Mouse (Mus musculus) neural tube, embryonic 12.5 days (tissue): ENCODE measurements at regions not wholly inside any gene's neighbourhood (a gene's known extent, or its start where the extent isn't known, plus 50 kb on each side); places are given as distances from the start of the nearest gene placed in this dataset.

Experiments used
- ATAC-seq: fragments of 200-750 bp; cut with Nextera tagmentation; 2 replicates; pipeline ENCODE4 v1.8.0; 2017; ENCODE audit warnings: low read depth, mild to moderate bottlenecking, moderate TSS enrichment, moderate library complexity; ENCODE audit not compliant: low FRiP score
- H3K27ac ChIP-seq: fragments of 300-500 bp; sonication (generic); 2 replicates; pipeline ENCODE4 v1.5.1; 2016
- H3K27me3 ChIP-seq: fragments of 300-500 bp; sonication (generic); replicated peaks from 2 replicates; pipeline ENCODE4 v1.6.1; 2016; ENCODE audit warnings: mild to moderate bottlenecking
- H3K36me3 ChIP-seq: fragments of 300-500 bp; sonication (generic); 2 replicates; pipeline ENCODE4 v1.6.1; 2016; ENCODE audit warnings: mild to moderate bottlenecking
- H3K4me1 ChIP-seq: fragments of 300-500 bp; sonication (generic); 2 replicates; pipeline ENCODE4 v1.6.1; 2016
- H3K4me2 ChIP-seq: fragments of 300-500 bp; sonication (generic); replicated peaks from 2 replicates; pipeline ENCODE4 v1.6.1; 2016; ENCODE audit warnings: mild to moderate bottlenecking
- H3K4me3 ChIP-seq: fragments of 300-500 bp; sonication (generic); 2 replicates; pipeline ENCODE4 v1.5.1; 2016
- H3K9ac ChIP-seq: fragments of 300-500 bp; sonication (generic); 2 replicates; pipeline ENCODE4 v1.6.1; 2016; ENCODE audit warnings: mild to moderate bottlenecking
- H3K9me3 ChIP-seq: fragments of 300-500 bp; sonication (generic); 2 replicates; pipeline ENCODE4 v1.6.1; 2016; ENCODE audit warnings: mild to moderate bottlenecking
- WGBS: fragments of 180-500 bp; shearing (Covaris S2); methylation state at CpG from one replicate; pipeline ENCODE4 v1.1.7; 2016; 5-methylcytosine and 5-hydroxymethylcytosine counted together

DNA sequence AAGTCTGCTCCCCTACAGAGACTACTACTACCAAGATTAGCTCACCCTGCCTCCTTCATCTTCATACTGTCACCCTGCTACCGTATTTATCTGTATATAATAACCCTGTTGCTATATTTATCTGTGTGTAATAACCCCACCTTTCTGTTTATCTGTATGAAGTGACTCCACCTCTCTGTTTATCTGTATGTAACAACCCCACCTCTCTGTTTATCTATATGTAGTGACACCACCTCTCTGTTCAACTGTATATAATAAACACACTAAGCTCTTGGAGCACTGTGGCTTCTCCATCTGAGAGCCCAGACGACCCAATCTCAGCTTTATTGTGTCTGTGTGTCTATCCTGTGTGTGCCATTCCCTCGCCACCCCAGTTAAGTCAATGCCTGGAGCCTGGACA, 154.7 kb downstream of the Katnal1 start:
- Histone ChIP-seq H3K27me3 (no peaks in the 10 kb centered on the region), H3K4me1 (no peaks in the 10 kb centered on the region), H3K4me2 (no peak overlapping the region), H3K4me3 (no peak overlapping the region), H3K27ac (no peak overlapping the region), H3K9ac (no peak overlapping the region), H3K9me3 (peaks cover 4% of the 10 kb centered on the region; the same call in 1 of the 2 replicates), H3K36me3 (no peaks in the 10 kb centered on the region)
- ATAC-seq = no peak
- WGBS = 62% methylated on average over 3 of the region's 3 CpGs

DNA sequence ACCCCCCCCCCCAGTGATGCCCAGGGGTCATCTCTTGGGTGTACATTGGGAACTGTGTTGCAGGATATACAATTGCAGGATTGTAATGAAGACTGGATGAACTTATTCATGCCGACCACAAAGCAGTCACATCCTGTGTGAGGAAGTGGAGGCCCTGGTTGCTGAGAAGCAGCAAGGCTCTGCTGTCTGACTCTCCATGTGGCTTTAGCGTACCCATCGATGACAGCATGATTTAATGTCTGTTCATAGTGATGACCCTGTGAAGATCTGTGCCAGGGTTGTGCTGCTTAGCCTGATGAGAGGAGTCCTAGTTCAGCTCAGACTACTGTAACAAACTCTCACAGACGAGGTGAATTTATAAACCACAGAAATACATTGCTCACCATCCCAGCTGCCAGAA, 159.7 kb downstream of the Katnal1 start:
- no peak overlapping the region for H3K4me2 ChIP-seq
- no peak for ATAC-seq
- no peaks in the 10 kb centered on the region for H3K27me3 ChIP-seq
- 84% methylated on average over 4 of the region's 4 CpGs for WGBS
- H3K4me3 ChIP-seq = no peak overlapping the region
- no peak overlapping the region for H3K9ac ChIP-seq
- H3K36me3 ChIP-seq = no peaks in the 10 kb centered on the region
- H3K9me3 ChIP-seq = peaks cover 4% of the 10 kb centered on the region; the same call in 1 of the 2 replicates
- H3K4me1 ChIP-seq = no peaks in the 10 kb centered on the region
- H3K27ac ChIP-seq = no peak overlapping the region

DNA sequence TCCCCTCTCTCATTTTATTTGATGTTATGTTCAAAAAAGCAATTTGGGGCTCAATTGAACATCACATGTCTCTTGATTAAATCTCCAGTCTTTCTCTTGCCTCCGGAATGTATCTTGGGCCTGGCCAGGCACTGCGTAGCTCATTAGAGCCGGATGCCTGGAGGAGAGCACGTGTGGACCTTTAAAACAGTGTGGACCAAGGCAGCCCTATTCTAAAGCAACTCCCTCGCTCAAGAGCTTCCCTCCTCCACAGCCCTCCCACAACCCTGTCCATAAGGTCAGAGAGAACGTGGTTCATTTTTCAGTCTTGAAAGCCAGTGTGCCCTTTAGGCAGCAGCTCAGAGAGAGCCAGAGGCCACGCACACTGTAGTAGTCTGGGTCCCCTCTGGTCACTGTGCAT, 160.8 kb downstream of the Katnal1 start:
- no peaks in the 10 kb centered on the region for H3K27me3 ChIP-seq
- 80% methylated on average over 7 of the region's 7 CpGs for WGBS
- no peak overlapping the region for H3K9ac ChIP-seq
- H3K36me3 ChIP-seq = no peaks in the 10 kb centered on the region
- ATAC-seq = no peak
- H3K9me3 ChIP-seq = peaks cover 4% of the 10 kb centered on the region; the same call in 1 of the 2 replicates
- H3K4me3 ChIP-seq = no peak overlapping the region
- H3K27ac ChIP-seq = no peak overlapping the region
- no peak overlapping the region for H3K4me2 ChIP-seq
- no peaks in the 10 kb centered on the region for H3K4me1 ChIP-seq

DNA sequence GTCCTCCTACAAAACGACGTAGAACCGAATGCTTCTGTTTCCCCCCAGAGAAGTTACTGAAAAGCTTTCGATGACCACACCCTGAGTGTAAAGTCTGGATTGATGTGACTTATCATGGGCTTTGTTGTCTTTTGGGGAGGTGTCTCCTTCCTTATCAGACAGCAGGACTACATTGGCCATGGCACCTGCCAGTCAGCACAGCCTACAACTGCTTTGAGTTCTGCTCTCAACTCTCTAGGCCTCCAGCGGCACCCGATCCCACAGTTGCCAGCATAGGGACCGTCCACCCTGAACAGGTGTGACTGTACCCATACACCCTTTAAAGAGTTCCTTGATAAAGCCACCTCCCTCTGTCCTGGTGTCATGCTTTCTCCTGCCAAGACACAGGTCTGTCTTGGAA, 163.1 kb downstream of the Katnal1 start:
- H3K27ac ChIP-seq = no peak overlapping the region
- H3K36me3 ChIP-seq = no peaks in the 10 kb centered on the region
- no peak overlapping the region for H3K9ac ChIP-seq
- no peak overlapping the region for H3K4me3 ChIP-seq
- ATAC-seq = no peak
- WGBS = 97% methylated on average over 7 of the region's 7 CpGs
- peaks cover 4% of the 10 kb centered on the region; the same call in 1 of the 2 replicates for H3K9me3 ChIP-seq
- no peaks in the 10 kb centered on the region for H3K4me1 ChIP-seq
- H3K4me2 ChIP-seq = no peak overlapping the region
- H3K27me3 ChIP-seq = no peaks in the 10 kb centered on the region

DNA sequence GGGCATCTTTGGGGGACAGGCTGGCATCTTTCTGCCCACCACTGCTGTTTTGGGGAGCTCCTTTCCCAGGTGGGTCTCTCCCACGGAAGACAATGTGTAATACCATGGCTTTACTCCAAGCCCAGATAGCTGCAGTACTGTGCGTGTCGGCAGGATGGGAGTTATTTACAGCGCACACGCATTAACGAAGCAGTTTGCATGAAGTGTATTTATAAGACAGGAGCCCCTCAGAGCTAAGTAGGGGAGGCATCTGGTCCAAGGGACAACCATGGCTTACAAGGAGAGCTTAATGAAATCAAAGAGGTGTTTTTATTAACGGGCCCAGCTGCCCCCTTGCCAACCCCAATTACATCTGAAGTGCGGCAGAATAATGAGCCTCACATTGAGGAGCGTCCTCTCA, 169.0 kb downstream of the Katnal1 start:
- no peak overlapping the region for H3K27ac ChIP-seq
- no peak overlapping the region for H3K9ac ChIP-seq
- 0 out of 2 replicates have a peak, but pooled peaks cover under 1% of the 10 kb centered on the region for H3K4me1 ChIP-seq
- H3K4me2 ChIP-seq = no peak overlapping the region
- no peak overlapping the region for H3K4me3 ChIP-seq
- no peaks in the 10 kb centered on the region for H3K9me3 ChIP-seq
- WGBS = 65% methylated on average over 9 of the region's 9 CpGs
- H3K36me3 ChIP-seq = no peaks in the 10 kb centered on the region
- no peak for ATAC-seq
- no peaks in the 10 kb centered on the region for H3K27me3 ChIP-seq

DNA sequence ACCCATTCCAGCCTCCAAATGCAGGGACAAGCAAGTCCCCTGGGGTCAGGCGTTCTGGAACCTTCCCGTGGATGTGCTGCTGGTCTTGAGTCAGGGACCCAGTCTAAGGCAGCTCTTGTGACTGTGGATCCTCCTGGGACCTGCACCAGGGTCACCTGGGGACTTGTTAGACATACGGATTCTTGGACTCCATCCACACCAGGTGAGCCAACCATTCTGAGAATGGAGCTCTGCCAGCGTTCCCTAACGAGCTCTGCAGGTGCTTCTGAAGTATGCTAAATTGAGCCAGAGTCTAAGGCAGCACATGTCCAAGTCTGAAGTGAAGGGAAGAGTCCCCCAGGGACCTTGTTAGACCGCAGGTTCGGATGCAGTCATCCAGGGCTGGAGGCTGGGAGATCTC, 170.3 kb downstream of the Katnal1 start:
- H3K9ac ChIP-seq = no peak overlapping the region
- H3K9me3 ChIP-seq = no peaks in the 10 kb centered on the region
- H3K4me1 ChIP-seq = 0 out of 2 replicates have a peak, but pooled peaks cover 3% of the 10 kb centered on the region
- no peaks in the 10 kb centered on the region for H3K27me3 ChIP-seq
- 82% methylated on average over 7 of the region's 7 CpGs for WGBS
- no peak overlapping the region for H3K4me3 ChIP-seq
- no peak overlapping the region for H3K4me2 ChIP-seq
- H3K36me3 ChIP-seq = no peaks in the 10 kb centered on the region
- no peak for ATAC-seq
- H3K27ac ChIP-seq = no peak overlapping the region

DNA sequence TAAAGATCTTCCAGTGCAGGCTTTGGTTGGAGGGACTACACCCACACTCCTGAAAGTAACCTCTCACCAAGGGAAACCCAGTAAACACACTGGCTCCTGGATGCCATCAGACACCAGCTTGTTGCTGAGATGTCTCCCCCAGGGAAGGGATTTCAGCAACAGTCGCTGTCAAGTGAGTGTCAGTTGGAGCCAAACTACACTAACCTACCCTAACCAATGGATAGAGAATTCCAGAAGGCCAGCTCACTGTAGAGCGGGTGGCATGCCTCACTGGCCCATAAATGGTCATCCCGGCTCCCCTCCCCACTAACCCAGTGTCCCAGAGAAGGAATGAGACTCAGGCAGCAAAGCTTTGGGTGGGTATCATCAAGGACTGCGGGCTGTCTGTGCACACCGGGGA, 171.4 kb downstream of the Katnal1 start:
- Histone ChIP-seq H3K4me3 (no peak overlapping the region), H3K9ac (no peak overlapping the region), H3K27me3 (no peaks in the 10 kb centered on the region), H3K27ac (no peak overlapping the region), H3K4me1 (0 out of 2 replicates have a peak, but pooled peaks cover 3% of the 10 kb centered on the region), H3K36me3 (no peaks in the 10 kb centered on the region), H3K4me2 (no peak overlapping the region), H3K9me3 (no peaks in the 10 kb centered on the region)
- 69% methylated on average over 5 of the region's 5 CpGs for WGBS
- ATAC-seq = no peak

DNA sequence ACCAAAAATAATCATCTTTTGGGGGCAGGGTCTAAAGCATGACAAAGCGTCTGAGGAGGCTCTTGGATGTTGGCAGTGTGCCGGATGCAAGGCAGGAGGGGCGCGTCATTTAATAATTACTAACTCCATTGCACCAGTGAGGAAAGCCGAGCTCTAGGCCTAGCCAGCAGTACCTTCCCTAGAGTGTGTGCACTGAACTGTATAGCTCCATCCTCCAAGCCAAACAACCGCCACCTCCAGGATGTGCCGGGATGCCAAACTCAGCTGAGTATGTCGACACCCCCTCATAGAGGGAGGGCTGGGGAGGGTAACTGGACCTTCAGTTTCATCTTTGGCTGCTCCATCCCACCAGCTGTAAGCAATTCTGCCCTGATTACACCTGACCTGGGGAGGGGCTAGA, 171.9 kb downstream of the Katnal1 start:
- Histone ChIP-seq H3K27ac (no peak overlapping the region), H3K9ac (no peak overlapping the region), H3K36me3 (no peaks in the 10 kb centered on the region), H3K9me3 (no peaks in the 10 kb centered on the region), H3K4me2 (no peak overlapping the region), H3K4me1 (0 out of 2 replicates have a peak, but pooled peaks cover 3% of the 10 kb centered on the region), H3K4me3 (no peak overlapping the region), H3K27me3 (no peaks in the 10 kb centered on the region)
- ATAC-seq = no peak
- WGBS = 84% methylated on average over 8 of the region's 8 CpGs

DNA sequence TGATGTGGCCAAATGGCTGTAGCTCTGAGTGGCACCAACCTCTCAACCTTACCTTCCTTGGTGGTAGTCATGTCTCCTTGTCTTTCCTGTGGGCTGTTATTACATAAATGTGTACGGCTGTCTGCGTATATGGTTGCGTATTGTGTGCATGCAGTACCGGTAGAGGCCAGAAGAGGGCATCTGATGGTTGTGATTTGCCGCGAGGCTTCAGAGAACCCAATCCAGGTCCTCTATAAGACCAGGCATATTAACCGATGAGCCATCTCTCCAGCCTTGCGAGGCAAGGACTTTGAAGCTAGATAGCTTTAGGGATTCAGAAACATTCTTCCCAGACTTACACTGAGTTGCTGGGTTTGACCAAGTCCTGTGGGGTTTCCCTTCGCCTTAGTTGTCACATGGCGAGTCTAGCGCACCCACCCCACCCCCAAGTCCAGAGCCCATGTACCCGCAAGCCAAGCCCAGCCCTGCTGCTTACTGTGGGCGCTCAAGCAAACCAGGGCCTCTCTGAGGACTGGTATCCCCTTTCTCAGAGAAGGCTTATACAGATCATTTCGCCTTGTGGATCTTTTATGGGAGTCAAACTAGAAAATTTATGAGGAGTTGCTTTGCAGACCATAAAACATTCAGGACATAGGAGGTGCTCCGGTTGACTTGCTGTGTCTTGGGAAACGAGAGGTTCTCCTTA, 172.7 kb downstream of the Katnal1 start:
- Histone ChIP-seq H3K4me1 (0 out of 2 replicates have a peak, but pooled peaks cover 3% of the 10 kb centered on the region), H3K9me3 (no peaks in the 10 kb centered on the region), H3K27ac (no peak overlapping the region), H3K27me3 (no peaks in the 10 kb centered on the region), H3K4me3 (no peak overlapping the region), H3K4me2 (no peak overlapping the region), H3K36me3 (no peaks in the 10 kb centered on the region), H3K9ac (no peak overlapping the region)
- no peak for ATAC-seq
- WGBS = 82% methylated on average over 16 of the region's 16 CpGs

DNA sequence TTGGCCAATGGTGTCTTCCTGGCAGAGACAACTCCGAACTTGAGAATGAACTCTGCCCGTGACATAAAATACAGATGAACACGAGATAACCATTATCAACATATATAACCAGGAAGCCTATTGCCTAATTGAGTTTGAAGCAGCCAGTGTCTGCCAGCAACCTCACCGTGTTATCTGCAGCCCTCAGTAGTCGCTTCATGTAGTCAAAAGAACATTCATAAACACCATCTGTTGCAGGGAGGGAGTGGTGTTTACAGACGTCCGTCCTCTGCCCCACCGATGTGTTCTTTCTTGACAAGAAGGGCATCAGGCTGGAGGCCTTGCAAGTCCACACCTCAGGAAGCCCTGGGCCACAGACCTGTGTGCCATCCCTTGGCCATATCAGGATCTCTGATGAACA, 173.3 kb downstream of the Katnal1 start:
- Histone ChIP-seq H3K9me3 (no peaks in the 10 kb centered on the region), H3K9ac (no peak overlapping the region), H3K4me1 (0 out of 2 replicates have a peak, but pooled peaks cover 3% of the 10 kb centered on the region), H3K4me3 (no peak overlapping the region), H3K27ac (no peak overlapping the region), H3K4me2 (no peak overlapping the region), H3K27me3 (no peaks in the 10 kb centered on the region), H3K36me3 (no peaks in the 10 kb centered on the region)
- WGBS = 92% methylated on average over 8 of the region's 8 CpGs
- ATAC-seq = no peak

DNA sequence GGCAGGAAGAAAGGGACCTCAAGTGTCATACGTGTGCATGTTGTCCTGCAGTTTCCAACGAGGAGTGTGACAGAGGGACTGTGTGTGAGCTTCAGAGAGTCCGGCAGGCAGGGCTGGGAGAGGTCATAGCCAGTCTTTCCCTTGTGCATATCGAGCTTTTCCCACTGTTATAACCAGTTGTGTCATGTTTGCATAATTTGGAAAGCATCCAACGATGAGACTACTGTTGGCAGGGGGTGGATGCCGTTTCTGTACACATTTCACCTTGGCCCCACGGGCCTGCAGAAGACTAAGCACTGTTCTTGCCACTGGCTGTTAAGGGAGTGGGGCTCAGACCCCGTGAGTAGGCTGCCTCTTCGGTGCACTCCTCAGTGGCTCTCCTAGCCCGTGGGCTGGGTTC, 174.2 kb downstream of the Katnal1 start:
- Histone ChIP-seq H3K9ac (no peak overlapping the region), H3K27ac (no peak overlapping the region), H3K4me1 (0 out of 2 replicates have a peak, but pooled peaks cover 3% of the 10 kb centered on the region), H3K36me3 (no peaks in the 10 kb centered on the region), H3K4me2 (no peak overlapping the region), H3K4me3 (no peak overlapping the region), H3K9me3 (no peaks in the 10 kb centered on the region), H3K27me3 (no peaks in the 10 kb centered on the region)
- no peak for ATAC-seq
- 84% methylated on average over 10 of the region's 10 CpGs for WGBS

DNA sequence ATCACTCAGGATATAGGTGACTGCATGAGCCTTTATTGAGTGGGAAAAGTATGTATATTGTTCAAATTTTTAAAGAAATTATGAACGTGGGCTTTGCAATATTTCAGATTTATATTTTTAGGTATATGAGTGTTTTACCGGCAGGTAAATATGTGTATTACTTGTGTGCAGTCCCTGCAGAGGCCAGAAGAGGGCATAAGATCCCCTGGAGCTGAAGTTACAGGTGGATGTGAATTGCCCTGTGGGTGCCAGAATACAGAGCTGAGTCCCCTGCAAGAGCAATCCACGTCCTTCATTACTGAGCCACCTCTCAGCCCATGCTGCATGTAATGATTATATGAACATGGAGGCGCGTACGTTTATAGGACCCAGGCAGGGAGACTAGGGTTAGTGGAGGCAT, 174.8 kb downstream of the Katnal1 start:
- no peaks in the 10 kb centered on the region for H3K27me3 ChIP-seq
- H3K4me1 ChIP-seq = 0 out of 2 replicates have a peak, but pooled peaks cover 3% of the 10 kb centered on the region
- H3K27ac ChIP-seq = no peak overlapping the region
- H3K36me3 ChIP-seq = no peaks in the 10 kb centered on the region
- H3K4me3 ChIP-seq = no peak overlapping the region
- H3K4me2 ChIP-seq = no peak overlapping the region
- no peak for ATAC-seq
- whole genome bisulfite sequencing = 94% methylated on average over 6 of the region's 6 CpGs
- H3K9ac ChIP-seq = no peak overlapping the region
- no peaks in the 10 kb centered on the region for H3K9me3 ChIP-seq

DNA sequence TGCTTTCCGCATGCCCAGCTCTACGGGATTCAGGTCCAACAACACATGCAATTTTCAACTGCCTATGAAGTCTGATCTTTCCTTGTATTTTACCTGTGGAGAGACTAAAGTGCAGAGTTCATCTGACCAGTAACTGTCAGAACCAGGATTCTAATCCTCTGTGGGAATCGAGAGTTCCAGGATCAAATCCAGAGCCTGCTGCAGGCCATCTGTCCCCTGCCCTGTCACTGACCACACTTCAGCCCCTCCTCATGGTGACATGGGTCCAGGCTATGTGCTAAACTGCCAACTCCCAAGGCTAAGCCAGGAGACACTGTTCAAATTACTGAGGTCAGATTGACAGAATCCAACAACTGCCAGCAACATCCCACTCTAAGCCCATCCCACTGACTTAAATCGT, 175.7 kb downstream of the Katnal1 start:
- 78% methylated on average over 4 of the region's 4 CpGs for WGBS
- ATAC-seq = no peak

More for the DNA sequence above, 175.7 kb downstream of the Katnal1 start:
- no peaks in the 10 kb centered on the region for H3K27me3 ChIP-seq
- 0 out of 2 replicates have a peak, but pooled peaks cover 3% of the 10 kb centered on the region for H3K4me1 ChIP-seq
- H3K9me3 ChIP-seq = no peaks in the 10 kb centered on the region
- H3K27ac ChIP-seq = no peak overlapping the region
- H3K4me3 ChIP-seq = no peak overlapping the region
- H3K36me3 ChIP-seq = no peaks in the 10 kb centered on the region
- H3K4me2 ChIP-seq = no peak overlapping the region
- H3K9ac ChIP-seq = no peak overlapping the region
